Mouse (Mus musculus) bone marrow macrophage, adult 2 months (primary cell): ENCODE results near the gene Prom2.

Experiments used
- CTCF ChIP-seq: IDR thresholded peaks from 2 replicates; pipeline ENCODE4 v1.5.1; 2012; ENCODE audit warnings: low read depth, mild to moderate bottlenecking, low read length, moderate library complexity
- POLR2A ChIP-seq: IDR thresholded peaks from 2 replicates; pipeline ENCODE4 v1.6.1; 2012; ENCODE audit warnings: mild to moderate bottlenecking, low read depth, low read length, borderline replicate concordance

GRCm38 (mm10) chr2:127522006-127522441 is 19.2 kb downstream of the Prom2 start, which contains the start of gene Kcnip3:
- TF ChIP-seq CTCF (no peak), POLR2A (no peak)
